Mouse (Mus musculus) inflammation-experienced regulatory T-cells, adult 16 weeks (primary cell): Measurements from ENCODE around the gene Crat. TPM values are rescaled to one million over a fixed set of nuclear protein-coding genes. Genes with fewer than 3 reads are reported as not detected.

Experiments
- polyA plus RNA-seq: library from polyadenylated mRNA; unstranded; fragments of 100-300 nt; shearing (Covaris generic); gene quantifications from one replicate; pipeline ENCODE4 v1.2.1, GENCODE M21; 2017

The Crat gene
- polyA plus RNA-seq = 7.4 TPM

DNA sequence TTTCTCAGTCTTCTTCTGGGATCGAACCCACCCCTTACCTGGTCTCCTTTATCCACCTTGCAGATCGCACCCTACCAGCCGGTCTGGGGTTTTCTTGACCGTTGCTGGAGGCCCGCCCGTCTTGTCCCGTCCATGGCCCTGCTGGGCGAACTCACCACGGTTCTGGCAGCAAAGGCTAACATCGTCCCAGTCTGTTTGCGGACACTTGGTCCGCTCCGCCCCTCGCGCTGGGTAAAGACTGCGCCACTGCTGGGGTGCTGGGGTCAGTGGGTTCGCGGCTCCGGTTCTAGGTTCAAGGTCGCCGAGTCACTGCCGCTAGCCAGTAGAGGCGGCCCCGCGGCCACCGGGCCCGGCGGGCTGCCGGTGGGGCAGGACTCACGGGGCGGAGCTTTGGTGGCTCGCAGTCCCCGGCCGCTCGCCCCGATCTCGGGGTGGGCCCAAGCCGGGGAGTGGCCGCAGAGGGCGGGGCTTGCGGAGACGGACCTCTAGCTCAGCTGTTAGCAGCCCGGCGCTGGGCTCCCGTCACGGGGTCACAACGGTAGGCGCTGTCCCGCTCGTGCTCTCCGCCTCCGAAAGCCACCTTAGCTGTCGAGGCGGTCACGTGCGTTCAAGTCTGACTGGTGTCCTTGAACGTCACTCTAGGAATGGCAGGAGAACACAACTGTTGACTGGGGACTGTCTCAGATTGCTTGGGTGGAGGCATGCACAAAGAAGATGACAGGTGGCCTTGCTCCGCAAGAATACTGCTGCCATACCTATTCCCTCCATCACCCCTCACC lies at the start of gene Crat:
Gene Crat, minus strand, starts transcription at position 657 of the 779 bp plus-strand sequence.

DNA sequence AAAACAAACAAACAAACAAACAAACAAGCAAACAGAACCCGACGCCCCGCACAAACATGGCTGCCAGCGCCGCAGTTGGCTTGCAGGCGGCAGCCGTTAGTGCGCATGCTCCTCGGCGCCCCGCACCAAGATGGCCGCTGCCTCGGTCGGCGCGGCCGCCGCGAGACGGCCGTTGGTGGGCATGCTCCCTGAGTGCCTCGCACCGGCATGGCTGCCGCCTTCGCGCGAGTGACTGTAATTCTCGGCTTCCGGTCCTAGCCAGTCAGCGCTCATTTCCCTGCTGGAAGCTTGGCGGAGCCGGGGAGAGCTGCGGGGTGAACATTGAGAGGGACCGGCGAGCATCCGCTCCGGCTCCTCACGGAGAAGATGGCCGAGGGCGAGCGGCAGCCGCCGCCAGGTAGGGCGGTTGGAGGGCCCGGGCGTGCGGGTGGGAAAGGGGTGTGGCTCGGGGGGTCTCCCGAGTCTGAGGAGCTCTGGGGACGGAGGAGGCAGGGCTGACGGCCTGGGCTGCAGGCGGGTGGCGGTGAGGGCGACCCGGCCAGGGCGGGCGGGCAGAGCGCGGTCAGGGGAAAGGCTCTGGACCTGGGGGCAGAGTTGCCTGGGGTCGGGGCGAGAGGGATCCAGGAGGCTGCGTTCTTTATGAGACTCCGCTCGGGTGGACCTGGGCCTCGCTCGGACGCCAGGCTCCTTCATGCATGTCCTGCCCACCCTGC lies 479 bp upstream of the Crat start, which contains the start of gene Ptpa:
Gene Ptpa, plus strand, starts transcription at position 104 of the 713 bp plus-strand sequence.

DNA sequence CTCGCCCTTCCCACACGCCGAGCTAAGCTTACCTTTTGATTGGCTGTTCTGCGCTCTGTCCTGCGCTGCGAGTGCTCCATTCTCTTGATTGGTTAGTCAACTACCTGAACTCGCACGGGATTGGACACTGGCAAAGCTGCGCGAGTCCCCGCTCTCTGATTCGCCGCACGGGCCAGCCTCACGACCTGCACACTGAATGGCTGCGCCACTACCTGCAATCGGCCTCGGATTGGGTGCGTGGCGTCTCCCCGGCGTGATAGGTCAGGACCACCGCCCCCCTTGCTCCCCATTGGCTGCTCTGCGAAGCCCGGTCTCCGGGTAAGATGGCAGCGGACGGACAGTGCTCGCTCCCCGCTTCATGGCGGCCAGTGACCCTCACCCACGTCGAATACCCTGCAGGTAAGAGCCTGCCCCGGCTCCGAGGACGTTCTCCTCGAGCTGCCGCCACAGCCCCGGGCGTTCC lies 23.5 kb downstream of the Crat start, which contains the start of gene Dolpp1:
Gene Dolpp1, plus strand, starts transcription at position 141 of the 463 bp plus-strand sequence.

DNA sequence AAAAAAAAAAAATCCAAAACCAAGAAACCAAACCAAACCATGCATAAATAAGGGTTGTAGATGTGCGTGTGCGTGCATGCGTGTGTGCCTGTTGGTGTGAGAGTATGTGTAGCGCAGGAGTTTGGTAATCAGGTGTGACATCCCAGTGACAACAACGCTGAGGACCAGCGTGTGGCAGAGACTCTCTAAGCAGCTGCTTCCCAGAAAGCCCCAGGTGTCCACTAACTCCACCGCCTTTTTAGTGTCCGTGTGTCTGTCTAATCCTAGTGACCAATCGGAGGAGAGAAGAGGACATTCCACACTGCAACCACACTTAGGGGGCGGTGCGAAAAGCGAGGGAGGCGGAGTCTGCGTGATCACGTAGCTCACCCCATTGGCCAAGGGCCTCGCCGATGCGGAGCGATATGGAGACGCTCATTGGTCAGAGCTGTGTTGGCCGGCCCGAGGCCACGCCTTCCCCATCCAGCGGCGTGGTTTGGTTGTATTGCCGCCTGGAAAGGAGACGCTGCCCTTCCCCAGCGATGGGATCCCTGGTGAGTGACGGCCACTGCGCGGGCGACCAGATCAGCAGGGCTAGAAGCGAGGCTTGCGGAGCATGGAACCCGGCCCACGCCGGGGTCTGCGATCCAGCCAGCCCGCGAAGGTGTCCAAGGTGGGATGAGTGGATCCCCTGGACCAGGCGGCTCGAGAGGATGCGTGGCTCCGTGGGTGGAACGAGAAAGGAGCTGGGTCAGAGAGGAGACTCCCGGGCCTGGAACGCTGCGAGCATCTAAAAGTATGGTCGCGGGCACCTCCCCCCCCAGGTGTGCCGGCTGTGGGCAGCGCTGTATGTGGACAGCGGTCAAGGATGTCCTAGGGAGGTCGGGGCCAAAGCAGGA lies 51.6 kb downstream of the Crat start, which contains the start of gene Miga2:
Gene Miga2, plus strand, starts transcription at position 461 of the 878 bp plus-strand sequence.

DNA sequence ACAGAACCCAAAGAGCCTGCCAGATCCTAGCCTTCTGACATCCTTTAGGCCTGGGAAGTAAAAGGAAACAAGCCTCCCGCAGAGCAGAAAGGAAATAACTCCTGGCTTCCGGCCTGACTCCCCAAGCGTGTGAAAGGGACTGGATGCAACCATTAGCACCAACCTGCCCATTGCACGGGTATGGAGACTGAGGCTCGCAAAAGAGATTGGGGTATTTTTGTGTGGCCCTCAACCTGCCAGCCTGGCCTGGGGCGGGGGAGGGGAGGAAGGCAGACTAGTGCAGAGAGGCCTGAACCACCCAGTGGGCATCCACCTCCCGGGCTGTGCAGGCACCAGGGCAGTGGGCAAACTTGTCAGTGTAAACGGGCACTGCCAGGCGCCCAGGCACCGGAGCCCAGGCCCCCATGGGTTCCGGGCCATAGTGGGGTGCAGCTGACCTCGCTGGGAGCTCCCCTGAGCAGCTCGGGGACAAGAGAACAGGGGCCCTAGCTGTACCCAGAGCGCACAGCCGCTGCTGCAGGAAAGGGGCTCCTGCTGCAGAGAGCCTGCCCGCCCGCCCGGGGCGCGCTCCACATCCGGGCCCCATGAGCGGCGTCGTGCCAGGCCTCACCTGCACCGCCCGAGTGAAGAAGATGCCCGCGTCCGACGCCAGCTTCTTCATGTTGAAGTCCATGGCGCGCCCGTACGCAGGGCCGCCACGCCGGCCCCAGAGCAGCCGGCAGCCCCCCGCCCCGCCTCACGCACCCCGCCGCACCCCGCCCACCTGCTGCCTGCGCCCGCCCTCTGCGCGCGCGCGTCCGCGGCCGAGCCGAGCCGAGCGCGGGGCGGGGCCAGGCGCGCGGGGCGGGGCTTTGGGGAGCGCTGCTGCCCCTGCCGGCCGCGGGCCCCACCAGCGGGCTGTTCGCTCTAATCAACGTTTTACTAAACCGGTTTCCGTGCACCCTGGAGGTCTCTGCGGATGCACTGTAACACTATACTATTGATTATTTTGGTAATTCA lies 56.8 kb downstream of the Crat start, which contains the start of gene Sh3glb2:
Gene Sh3glb2, minus strand, starts transcription at position 805 of the 999 bp plus-strand sequence.

Other genes with a start within 250 kb of the Crat start
- gene Endog, start 244.3 kb downstream of the Crat start, polyA plus RNA-seq = 2.6 TPM
- gene Spout1, start 237.4 kb downstream of the Crat start, polyA plus RNA-seq = 47.6 TPM
- 11.9 TPM for gene Kyat1, start 210.0 kb downstream of the Crat start, polyA plus RNA-seq
- 6.4 TPM for gene Lrrc8a, start 178.1 kb downstream of the Crat start, polyA plus RNA-seq
- 1.6 TPM for gene Gm28035, start 175.2 kb downstream of the Crat start, polyA plus RNA-seq
- 4.7 TPM for gene Phyhd1, start 149.6 kb downstream of the Crat start, polyA plus RNA-seq
- not detected for gene Gm28038, start 134.8 kb downstream of the Crat start, polyA plus RNA-seq
- gene Dolk, start 129.5 kb downstream of the Crat start, polyA plus RNA-seq = 19.2 TPM
- 25.2 TPM for gene Nup188, start 129.4 kb downstream of the Crat start, polyA plus RNA-seq
- gene Sh3glb2, start 56.5 kb downstream of the Crat start, polyA plus RNA-seq = 145 TPM
- gene Miga2, start 51.6 kb downstream of the Crat start, polyA plus RNA-seq = 16.8 TPM
- gene Dolpp1, start 23.6 kb downstream of the Crat start, polyA plus RNA-seq = 39.1 TPM
- 137 TPM for gene Ptpa, start 226 bp upstream of the Crat start, polyA plus RNA-seq
- gene Ier5l, start 58.4 kb upstream of the Crat start, polyA plus RNA-seq = 0.24 TPM
- gene Cstad, start 179.2 kb upstream of the Crat start, polyA plus RNA-seq = 2.4 TPM